Mouse (Mus musculus): ENCODE measurements around the gene Mrtfa.
"Not testable (repeated sequence)": the region's sequence is repeated elsewhere in the genome, so short reads cannot be mapped to it uniquely, and the experiment has no call there.

Gene Mrtfa

DNA sequence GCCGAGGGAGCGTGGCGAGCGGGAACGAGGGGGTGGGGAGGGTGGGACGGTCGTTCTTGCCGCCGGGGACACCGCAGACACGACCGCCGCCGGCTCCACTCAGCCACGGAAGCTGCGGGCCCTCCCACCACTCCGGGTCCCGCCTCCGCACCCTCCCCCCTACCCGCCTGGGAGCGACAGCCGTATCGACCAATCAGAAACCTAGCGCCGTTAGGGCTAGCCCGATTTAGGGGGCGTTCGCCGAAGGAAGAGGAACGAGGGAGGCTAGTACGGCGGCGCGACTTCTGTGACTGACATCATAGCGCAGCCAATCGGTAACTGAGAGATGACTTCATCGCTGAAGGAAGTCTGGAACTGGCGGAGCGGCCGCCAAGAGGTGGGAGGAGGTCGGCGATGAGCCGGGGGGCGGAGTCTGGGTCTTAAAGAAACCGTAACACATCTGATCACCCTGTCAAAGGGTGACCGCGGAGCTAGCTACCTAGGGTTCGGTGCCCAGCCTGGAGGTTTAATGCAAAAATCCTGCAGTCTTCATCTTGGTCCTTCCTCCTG is at the start of gene Mrtfa:
Gene Mrtfa, minus strand, starts transcription at position 128 of the 549 bp plus-strand sequence.
- DNase-seq (ENCODE audit: low read depth), result peak; percentile 98

- DNase-seq (ENCODE audit: low read depth), result no peak
These were observed 49.3 kb upstream of the Mrtfa start for GRCm38 (mm10) chr15:81239794-81240343.

DNA sequence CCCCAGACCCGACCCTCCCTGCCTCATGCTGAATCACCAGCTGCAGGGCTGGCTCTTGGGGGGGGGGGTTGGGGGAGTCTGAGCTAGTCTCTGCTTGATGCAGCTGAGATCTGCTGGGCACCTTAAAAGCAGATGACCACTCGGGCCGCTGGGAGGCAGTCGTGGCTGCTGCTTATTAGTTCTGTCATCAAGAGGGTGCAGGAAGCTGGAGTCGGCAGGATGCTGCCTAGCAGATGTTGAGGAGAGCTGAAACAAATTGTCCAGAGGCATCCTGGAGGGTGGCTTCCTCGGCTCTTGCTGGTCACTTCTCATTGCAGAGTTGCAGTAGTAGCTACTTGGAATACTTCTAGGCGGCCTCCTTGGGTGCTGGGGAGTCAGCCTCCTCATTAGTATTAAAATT is 48.7 kb upstream of the Mrtfa start:
- DNase-seq (ENCODE audit: low read depth), result peak; percentile 20

DNA sequence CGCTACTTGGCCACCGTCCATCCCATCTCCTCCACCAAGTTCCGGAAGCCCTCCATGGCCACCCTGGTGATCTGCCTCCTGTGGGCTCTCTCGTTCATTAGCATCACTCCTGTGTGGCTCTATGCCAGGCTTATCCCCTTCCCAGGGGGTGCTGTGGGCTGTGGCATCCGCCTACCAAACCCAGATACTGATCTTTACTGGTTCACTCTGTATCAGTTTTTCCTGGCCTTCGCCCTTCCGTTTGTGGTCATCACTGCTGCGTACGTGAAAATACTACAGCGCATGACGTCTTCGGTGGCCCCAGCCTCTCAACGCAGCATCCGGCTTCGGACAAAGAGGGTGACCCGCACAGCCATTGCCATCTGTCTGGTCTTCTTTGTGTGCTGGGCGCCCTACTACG is 46.9 kb upstream of the Mrtfa start:
- no peak for DNase-seq (ENCODE audit: low read depth)

GRCm38 (mm10) chr15:81236062-81236461 is 45.5 kb upstream of the Mrtfa start:
- DNase-seq (ENCODE audit: low read depth), result no peak

DNA sequence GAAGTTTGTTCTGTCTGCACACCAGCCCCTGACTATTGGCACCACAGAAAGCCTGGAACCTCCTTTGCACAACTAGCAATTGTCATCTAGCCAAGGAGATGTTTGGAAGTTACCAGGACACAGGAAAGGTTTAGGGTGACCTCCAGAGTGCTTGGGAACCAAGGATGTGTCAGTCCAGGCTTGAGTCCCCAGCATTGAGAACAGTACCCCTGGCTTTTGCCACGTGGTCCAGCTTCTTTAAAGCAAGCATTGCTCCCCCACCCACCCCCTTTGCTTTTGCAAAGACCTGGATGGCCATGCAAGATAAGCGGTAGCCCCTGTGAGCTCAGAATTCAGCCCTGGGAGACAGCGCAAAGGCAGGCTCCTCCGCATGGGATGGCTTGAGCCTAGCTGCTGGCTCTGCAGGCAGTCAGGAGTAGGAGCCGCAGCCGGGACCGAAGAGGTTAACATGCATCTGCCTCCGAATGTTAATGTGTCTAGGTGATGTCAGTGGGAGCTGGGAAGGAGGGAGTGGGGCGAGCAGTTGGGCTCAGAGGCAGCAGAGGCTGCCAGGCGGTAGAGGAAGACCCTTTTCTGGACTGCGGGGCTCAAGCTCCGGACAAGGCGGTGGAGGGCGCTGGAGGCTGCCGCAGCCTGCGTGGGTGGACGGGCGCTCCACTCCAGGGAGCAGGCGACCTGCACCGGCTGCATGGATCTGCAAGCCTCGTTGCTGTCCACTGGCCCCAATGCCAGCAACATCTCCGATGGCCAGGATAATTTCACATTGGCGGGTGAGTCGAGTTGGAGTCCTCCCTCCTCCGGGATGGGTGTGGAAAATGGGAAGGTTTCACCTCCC is 44.7 kb upstream of the Mrtfa start, which contains the start of gene Mchr1:
Gene Mchr1, plus strand, starts transcription at position 414 of the 835 bp plus-strand sequence.
- DNase-seq (ENCODE audit: low read depth), result no peak

DNA sequence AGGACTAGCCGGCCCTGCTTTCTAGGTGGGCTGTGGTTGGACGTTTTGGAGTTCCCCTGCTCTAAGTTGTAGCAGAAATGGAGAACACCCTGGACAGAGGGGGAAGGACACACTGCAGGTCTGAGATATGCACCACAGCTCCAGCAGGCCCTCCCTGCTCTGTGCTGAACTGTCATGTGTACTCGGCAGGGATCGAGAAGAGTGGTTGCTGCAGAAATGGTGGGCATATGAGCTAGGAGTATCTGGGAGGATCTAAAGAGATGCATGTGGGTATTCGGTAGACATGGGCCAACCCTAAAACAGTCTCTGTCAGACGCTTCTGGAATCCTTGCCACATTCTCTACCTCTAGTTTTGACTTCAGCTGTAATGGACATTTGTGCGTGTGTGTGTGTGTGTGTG is 40.8 kb upstream of the Mrtfa start:
- DNase-seq (ENCODE audit: low read depth), result no peak

DNA sequence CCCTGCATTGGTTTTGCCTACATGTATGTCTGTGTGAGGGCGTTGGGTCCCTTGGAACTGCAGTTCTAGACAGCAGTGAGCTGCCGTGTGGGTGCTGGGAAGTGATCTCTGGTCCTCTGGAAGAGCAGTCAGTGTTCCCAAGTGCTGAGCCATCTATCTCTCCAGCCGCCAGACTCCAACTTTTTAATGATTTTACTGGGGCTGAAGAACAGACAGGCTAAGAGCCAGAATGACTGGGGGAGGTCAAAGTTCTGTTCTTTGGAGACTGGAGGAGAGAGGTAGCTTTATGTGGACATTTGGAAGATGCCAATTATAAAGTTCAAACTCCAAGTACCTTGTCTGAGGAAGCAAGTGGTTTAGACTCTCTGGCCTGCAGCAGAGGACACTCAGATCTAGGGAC is 39.2 kb upstream of the Mrtfa start:
- no peak for DNase-seq (ENCODE audit: low read depth)

GRCm38 (mm10) chr15:81228258-81228657 is 37.7 kb upstream of the Mrtfa start:
- DNase-seq (ENCODE audit: low read depth), result no peak

DNA sequence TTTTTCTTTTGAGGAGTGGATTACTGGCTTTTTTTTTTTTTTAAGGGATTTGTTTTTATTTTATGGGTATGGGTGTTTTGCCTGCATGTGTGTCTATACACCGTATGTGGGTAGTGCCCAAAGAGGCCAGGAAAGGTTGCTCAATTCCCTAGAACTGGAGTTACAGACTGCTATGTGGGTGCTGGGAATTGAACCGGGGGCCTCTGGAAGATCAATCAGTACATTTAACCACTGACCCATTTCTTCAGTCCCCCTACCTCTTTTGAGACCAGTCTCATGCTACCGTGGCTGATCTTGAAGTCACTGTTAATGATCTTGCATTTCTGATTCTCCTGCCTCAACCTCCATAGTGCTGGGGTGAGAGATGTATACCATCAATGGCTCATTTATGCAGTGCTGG is 36.7 kb upstream of the Mrtfa start:
- DNase-seq (ENCODE audit: low read depth), result no peak

DNA sequence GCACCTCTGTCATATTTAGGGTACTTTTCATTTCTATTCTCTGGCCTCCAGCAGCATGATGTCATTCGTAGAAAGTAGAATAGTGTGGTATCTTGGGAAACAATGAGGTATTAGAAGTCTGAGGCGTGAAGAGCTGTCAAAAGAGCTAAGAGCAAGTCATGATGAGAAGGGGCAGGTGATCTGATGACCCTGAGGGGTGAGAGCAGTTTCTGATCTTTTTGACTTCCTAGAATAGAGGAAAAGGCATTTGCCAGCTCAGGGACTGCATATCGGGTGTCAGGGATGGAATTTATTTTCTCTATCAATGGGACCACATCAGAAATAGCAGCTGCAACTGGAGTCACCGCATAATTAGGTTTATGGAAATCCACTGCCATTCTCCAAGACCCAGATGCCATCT is 36.2 kb upstream of the Mrtfa start:
- DNase-seq (ENCODE audit: low read depth), result no peak

- no peak for DNase-seq (ENCODE audit: low read depth)
These were observed 35.2 kb upstream of the Mrtfa start for GRCm38 (mm10) chr15:81225732-81226131.

DNA sequence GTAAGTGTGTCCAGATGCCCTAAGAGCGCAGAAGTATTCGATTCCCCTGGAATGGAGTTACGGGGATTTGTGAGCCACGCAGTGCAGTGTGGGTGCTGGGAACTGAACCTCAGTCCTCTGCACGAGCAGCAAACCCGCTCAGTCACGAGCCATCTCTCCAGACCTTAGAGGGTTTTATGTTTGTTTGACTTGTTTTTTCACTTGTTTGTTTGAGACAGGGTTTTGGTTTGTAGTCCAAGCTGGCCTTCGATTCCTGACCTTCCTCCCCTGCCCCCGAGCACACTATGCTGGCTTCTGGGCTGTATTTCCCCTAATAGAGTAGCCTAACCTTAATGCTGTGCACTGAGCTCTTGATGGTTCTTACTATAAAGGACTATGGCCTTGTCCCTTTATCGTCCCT is 34.5 kb upstream of the Mrtfa start:
- no peak for DNase-seq (ENCODE audit: low read depth)

- no peak for DNase-seq (ENCODE audit: low read depth)
These were observed 30.9 kb upstream of the Mrtfa start for GRCm38 (mm10) chr15:81221446-81221845.

DNA sequence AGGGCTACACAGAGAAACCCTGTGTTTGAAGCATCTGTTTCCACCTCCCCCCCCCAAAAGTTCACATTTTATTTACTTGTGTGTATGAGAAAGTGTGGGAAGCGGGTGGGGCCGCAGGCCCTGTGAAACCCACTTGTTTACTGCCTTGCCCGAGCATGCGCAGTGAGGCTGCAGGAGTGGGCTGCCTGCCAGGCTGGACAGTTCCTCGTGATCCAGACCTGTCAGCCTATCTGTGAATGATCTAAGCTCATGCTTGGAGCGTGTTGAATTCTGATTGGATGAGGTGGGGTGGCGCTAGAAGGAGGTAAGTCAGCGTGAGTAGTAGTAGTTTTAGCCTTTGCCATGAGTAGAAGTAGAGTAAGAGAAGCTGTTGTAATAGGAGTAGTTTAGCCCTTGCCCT is 29.5 kb upstream of the Mrtfa start:
- not testable (repeated sequence) for DNase-seq (ENCODE audit: low read depth)

GRCm38 (mm10) chr15:81219054-81219453 is 28.5 kb upstream of the Mrtfa start:
- DNase-seq (ENCODE audit: low read depth), result no peak

GRCm38 (mm10) chr15:81216906-81217653 is 26.5 kb upstream of the Mrtfa start:
- no peak for DNase-seq (ENCODE audit: low read depth)

- DNase-seq (ENCODE audit: low read depth), result no peak
These were observed 22.4 kb upstream of the Mrtfa start for GRCm38 (mm10) chr15:81212976-81213375.

GRCm38 (mm10) chr15:81210496-81210895 is 19.9 kb upstream of the Mrtfa start:
- DNase-seq (ENCODE audit: low read depth), result no peak

- no peak for DNase-seq (ENCODE audit: low read depth)
These were observed 11.9 kb upstream of the Mrtfa start for GRCm38 (mm10) chr15:81202462-81202861.

- peak; percentile 81 for DNase-seq (ENCODE audit: low read depth)
These were observed 8.9 kb upstream of the Mrtfa start for GRCm38 (mm10) chr15:81199372-81199959.

GRCm38 (mm10) chr15:81198447-81198846 is 7.9 kb upstream of the Mrtfa start:
- DNase-seq (ENCODE audit: low read depth), result no peak

All from c-Kit-positive CD71-negative TER-119-negative erythroid progenitor cells, embryonic 14.5 days (primary cell).